Mouse (Mus musculus): ENCODE measurements around the gene Dnajc3.
A peak's percentile ranks its signal among the peaks of the same experiment; 100 is the strongest.

Gene Dnajc3

GRCm38 (mm10) chr14:118932956-118933355, 4.8 kb upstream of the Dnajc3 start:
- peak in 1 of 2 experiments; percentile 62 for DNase-seq

GRCm38 (mm10) chr14:118934686-118935085, 3.1 kb upstream of the Dnajc3 start:
- DNase-seq, result no peak

DNA sequence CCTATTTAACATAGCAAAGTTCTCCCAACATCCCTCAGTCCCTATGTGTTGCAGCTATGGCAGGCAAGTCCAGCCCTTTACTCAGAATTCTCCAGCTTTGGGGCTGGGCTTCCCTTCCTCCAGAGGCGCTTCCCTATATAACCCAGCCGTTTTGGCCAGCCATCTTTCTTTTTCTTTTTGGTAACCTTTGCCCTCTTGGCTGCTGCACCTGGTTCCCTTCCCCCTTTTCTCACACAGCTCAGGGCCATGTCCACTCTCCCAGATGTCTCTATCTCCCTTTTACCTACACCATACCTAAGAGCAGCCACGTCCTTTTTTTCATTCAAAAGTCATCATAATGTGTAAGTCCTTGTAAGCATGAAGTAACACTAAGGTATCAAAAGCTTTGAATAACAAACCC, 1.5 kb upstream of the Dnajc3 start:
- DNase-seq, result no peak

- DNase-seq, result no peak
These were observed 824 bp upstream of the Dnajc3 start for GRCm38 (mm10) chr14:118936952-118937351.

DNA sequence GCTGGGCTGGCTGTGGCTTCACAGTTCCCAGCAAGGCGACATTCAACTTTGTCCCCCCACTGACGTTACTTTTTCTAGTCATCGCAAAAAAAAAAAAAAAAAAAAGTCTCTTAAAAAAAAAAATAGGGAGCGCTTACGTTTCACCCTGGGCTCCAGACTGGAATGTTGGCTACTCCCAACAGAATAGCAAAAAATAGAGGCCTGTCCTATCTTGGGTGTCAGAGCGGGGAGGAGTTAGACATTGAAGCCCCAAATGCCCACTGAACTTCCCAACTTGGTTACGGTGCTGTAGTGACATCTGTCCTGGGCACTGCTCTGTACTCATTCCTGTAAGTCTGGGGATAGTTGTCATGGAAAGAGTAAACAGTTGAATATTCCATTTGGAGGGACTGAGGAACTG, 775 bp downstream of the Dnajc3 start:
- no peak for DNase-seq

DNA sequence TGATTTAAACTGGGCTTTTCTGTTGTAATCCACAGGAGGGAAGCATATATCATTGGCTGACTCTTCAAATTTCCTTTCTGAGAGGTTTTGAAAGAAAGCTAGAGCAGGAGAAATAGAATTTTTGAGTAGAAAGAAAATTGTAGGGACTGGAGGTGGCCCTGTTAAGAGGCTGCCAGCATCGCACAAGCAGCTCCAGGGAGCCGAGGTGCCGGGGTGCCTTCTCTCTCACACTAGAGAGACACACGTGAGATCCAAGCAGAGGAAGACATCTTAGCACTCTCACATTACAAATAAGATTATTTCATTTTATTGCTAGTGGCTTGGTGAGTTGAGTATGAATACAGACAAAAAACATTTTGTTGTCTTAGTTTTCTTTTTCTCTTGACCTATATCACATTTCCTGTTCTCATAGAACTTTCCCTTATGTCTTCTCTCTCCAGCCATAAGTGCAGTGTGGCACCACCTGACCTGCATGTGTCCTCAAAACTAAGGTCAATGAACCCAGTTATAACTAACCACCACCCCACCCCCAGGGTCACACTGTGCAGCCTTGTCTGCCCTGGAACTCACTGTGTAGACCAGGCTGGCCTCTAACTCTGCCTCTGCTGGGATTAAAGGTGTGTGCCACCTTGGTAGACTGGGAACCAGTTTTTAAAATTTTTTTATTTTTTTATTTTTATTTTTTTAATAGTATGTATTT, 3.2 kb downstream of the Dnajc3 start:
- no peak for DNase-seq

- DNase-seq, result no peak
These were observed 4.3 kb downstream of the Dnajc3 start for GRCm38 (mm10) chr14:118942076-118942475.

DNA sequence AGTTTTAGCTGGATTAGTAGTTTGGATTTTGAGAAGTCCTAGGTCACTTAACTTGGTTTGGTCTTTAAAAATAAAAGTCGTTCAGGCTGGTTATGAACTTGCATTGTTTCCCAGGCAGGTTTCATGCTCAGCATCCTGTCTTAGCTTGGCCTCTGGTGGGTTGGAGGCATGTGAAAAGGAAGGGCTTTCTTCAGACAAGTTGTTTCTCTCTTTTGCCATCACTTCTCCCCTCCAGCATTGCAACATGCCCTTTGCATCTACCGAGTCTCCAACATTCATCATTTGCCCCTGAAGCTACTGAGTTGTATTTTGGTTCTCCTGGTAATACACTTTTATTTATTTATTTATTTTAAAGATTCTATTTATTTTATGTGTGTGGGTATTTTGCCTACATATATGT, 6.9 kb downstream of the Dnajc3 start:
- no peak for DNase-seq

DNA sequence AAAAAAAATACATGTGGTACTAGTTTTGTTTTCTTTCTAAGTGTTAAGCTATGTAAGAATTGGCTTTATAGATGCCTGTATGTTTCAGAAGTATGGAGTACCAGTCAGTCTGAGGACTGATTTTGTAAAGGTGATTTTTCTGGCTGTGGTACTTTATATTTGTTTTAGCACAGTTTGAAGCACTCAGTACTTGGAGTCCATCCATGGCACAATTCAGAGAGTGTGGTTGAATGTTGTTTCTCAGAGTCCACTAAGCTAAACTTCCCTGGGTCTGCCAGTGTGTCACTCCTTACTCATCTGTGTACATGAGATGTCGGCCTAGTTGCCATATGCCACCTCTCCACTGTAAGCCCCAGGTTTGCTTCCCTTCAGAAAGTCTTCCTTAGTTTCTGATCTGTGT, 11.1 kb downstream of the Dnajc3 start:
- DNase-seq, result no peak

DNA sequence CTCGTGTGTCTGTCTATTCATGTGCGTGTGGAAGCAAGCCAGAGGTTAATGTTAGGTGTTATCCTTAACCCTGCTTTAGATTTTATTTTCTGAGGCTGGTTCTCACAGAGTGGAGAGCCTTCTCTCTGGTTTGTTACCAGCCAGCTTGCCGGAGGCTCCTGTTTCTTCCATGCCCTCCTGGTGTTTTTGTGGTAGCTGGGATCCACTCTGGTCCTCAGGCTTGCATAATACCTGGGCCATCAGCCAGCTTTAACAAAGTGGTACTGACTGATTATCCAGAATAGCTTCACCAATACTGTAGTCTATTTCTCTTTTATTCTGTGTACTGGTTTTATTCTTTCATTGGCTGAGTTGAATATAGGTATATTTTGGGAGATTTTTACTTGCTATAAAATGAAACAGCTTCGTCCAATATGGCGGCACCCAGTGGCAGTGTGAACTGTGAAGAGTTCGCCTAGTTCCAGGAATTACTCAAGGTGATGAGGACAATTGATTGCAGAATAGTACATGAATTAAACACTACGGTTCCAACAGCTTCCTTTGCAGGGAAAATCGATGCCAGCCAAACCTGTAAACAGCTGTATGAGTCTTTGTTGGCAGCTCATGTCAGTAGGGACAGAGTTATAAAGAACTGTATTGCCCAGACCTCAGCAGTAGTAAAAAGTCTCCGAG, 14.3 kb downstream of the Dnajc3 start:
- DNase-seq, result no peak

DNA sequence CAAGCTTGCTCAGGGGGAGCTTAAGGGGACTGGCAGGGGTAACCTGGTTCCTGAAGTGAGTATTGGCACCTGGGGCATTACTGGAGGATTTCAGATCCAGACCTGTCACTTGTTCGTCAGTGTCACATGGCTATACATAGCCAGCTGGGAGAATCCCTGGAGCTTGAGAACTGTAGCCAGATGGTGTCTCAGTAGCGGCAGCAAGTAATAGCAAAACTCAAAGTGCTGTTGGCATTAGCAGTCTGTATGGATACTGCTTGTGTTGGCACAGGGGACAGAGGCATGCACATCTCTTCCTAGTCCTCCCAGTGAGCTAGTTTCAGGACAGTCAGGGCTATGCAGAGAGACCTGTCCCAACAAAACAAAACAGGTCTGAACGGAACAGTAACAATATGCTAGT, 20.2 kb downstream of the Dnajc3 start:
- DNase-seq, result no peak

DNA sequence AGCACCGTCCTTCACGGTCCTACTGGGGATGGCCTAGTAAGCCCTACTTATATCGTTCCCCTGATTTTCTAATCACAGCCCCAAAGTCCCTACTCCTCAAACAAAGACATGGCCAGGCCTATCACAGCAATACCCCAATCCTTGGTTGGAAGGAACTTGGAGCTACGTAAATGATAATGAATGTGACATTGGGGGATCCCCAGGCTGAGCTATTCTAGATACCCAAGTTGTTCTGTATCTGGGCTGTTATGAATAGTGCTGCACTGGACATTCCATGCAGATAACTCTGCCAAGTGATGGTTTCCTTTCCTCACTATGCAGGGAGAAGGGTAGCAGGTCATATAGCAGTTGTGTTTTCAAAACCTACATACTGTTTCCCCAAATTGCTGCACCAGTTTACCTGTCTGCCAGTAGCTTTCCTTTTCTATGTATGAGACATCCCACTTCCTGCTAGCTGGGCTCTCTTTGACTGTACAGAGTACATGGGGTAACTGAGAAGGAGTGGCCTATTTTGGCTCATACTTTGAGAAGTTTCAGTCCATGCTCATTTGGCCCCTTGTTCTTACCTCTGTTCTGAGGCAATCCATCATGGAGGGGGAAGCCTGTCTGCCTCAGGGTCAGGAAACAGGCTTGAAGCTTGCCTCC, 27.7 kb downstream of the Dnajc3 start:
- no peak for DNase-seq

DNA sequence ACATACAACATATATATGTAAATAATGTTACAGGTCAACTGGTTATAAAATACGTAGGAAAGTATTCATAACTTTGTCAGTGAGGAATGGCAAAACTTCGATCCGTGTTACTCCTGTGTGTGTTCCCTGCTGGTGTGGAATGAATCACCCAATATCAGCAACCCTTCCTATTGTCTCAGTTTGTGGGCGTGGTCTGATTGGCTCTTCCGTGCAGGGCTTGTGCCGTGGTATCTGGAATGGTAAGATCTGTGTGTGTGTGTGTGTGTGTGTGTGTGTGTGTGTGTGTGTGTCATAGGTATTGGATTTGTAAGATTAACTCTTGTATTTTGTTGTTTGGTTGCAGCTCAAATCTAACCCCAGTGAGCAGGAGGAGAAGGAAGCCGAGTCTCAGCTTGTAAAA, 29.9 kb downstream of the Dnajc3 start:
- no peak for DNase-seq

DNA sequence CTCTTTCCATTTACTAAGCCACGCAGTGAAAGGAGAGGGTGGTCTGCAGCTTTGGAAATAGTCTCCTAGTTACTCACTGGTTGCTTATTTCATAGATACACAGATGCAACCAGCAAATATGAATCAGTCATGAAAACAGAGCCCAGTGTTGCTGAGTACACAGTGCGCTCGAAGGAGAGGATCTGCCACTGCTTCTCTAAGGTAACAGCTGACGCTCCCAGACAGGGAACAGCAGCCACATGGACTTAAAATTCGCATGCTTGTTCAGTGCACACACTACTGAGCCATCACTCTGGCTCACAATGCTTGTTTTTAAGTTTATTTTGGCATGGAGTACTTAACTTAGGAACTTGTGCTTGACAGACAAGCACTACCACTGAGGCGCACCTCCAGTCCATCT, 34.5 kb downstream of the Dnajc3 start:
- DNase-seq, result no peak

DNA sequence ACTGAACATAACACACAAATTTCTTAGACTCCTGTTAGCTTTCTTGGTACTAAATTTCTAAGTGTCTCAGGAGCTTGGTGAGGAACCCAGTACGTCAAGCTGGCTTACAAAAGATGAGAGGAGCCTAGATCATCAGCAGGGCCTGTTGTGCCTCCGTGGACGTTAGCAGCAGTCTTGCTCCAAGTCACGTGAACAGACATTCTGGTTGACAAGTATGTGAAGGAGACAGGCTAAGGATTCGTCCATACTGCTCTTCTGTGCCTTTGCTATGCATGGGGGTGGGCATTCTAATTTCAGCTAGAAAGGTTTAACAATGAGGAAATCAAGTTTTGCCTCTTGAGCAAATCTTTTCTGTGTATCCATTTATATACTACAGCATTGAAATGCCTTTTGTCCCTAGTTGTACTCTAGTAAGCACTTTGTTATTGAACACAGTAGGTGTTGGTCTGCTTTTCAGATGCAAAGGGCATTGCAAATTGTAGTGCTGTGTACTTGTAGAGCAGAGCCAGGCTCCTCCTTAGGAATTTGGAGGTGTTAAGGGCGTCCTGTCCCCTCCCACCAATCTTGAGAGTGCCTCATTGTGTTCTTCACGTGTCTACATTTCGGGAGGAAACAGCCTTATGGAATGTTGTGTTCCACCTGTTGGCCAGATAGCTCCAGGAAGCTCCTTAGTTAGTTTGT, 39.5 kb downstream of the Dnajc3 start:
- DNase-seq, result no peak

- no peak for DNase-seq
These were observed 42.0 kb downstream of the Dnajc3 start for GRCm38 (mm10) chr14:118979571-118980325.

GRCm38 (mm10) chr14:118980358-118980757, 42.6 kb downstream of the Dnajc3 start:
- DNase-seq, result no peak

GRCm38 (mm10) chr14:118980890-118981289, 43.1 kb downstream of the Dnajc3 start:
- DNase-seq, result no peak

DNA sequence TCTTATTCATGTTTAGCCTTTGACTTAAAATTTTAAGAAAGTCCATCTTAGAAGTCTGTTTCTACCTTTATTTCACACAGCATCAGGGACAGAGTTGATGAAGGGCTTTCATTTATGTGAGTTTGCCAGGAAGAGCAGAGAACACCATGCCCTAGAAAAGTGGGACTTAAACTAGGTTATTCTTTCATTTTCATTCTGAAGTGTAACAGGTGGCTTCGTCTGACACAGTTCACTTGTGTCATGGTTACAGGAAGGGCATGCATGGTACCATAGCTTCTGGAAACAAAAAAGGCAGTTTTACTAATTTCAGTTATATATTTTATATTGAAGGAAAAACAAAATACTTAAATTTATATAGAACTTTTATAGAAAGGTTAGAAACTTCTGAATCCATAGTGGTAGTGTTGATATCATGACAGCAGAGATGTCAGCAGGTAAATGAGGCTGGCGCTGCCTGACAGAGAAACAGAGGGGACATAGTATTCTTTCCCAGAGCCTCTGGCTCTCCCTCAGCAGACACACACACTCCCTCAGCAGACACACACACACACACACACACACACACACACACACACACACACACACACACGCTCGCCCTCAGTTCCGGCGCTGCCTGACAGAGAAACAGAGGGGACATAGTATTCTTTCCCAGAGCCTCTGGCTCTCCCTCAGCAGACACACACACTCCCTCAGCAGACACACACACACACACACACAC, 44.1 kb downstream of the Dnajc3 start:
- peak in 1 of 2 experiments; percentile 18 for DNase-seq

GRCm38 (mm10) chr14:118982429-118983045, 44.8 kb downstream of the Dnajc3 start:
- peak; percentile 34 to 60 for DNase-seq

DNA sequence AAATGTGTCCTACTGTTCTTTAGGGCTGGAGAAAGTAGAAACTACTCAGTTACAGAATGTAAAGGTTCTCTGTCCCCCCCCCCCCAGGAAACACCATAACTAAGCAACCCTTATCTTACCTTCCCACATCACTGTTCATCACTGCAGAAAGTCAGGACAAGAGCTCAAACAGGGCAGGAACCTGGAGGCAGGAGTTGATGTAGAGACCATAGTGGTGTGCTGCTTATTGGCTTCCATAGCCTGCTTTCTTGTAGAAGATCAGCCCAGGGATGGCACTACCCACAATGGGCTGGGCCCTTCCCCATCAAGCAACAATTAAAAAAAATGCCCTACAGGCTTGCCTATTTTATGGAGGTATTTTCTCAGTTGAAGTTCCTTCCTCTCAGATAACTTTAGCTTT, 45.6 kb downstream of the Dnajc3 start:
- no peak for DNase-seq

DNA sequence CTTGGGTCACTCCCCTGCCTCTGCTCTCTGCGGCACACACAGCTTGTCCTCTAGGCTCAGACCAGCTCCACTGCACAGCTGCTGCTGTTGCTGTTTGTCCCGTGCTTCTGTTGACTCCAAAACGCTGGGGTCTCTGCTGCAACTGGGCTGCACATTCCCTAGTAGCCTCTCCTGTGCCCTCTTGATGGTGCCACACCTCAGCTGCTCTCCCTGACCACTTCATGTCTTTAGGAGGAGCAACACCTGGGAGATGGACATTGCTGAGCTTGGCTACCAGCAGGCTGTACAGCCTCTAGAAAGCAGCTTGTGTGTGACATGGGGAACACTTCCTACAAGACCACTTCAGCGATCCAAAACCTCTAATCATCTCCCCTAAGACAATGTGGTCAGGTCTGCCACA, 46.4 kb downstream of the Dnajc3 start:
- DNase-seq, result no peak

Data from thymus, adult 18-20 months (tissue).